Mouse (Mus musculus): Measurements from ENCODE around the gene Serping1.
"Not testable (repeated sequence)": the region's sequence is repeated elsewhere in the genome, so short reads cannot be mapped to it uniquely, and the experiment has no call there.

Serping1 gene

GRCm38 (mm10) chr2:84737451-84737925, 37.8 kb downstream of the Serping1 start:
- no peak for DNase-seq

- no peak for DNase-seq
These were observed 38.7 kb downstream of the Serping1 start for GRCm38 (mm10) chr2:84736312-84737161.

DNA sequence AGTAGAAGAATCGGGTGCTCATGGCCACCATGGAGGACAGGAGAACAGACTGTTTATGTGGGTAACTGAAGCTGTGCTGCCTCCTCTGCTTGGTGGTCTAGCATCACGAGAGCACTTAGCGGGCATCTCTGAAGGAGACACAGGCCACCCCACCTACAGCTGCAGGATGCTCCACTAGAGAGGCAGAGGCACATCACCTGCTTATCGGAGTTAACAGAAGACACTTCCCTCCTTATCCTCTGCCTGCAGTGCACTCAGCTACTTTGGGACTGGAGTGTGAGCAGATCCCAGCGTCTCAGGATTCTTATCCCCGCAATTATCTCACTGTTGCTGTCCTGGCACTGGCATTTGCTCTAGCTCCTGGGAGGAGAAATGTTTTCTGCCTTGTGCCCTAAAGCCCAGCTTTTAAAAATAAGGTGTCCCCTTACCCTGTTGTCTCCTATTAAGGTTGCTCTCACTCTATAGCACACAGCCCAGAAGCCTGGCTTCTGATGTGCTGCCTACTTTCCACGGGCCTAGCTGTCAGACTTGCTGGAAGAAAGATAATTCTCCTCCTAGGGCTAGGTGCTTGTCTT, 39.8 kb downstream of the Serping1 start:
- DNase-seq: no peak

GRCm38 (mm10) chr2:84734919-84735318, 40.3 kb downstream of the Serping1 start:
- DNase-seq: no peak

DNA sequence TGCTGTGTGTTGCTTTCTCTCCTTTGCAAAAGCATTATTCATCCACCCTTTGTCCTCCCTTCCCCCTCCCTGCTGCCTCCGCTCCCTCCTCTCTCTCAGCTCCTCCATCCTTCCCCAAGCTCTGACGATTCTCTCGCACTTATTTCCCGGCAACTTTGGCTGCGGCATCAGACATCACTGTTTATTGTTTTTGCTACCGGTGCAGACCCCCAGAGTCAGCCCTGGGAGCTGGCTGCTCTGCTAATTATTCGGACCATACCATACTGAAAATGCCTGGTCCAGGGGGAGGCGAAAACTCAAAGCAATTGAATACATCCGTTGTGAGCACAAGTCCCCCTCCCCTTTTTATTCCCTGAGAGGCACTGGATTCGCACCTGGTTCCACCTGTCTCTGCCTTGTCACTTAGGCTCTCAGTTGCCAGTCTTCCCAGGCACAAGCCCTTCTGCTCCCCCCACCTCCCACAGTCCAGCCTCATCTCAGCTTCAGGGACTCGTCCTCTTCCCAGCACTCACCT, 40.8 kb downstream of the Serping1 start:
- no peak for DNase-seq

DNA sequence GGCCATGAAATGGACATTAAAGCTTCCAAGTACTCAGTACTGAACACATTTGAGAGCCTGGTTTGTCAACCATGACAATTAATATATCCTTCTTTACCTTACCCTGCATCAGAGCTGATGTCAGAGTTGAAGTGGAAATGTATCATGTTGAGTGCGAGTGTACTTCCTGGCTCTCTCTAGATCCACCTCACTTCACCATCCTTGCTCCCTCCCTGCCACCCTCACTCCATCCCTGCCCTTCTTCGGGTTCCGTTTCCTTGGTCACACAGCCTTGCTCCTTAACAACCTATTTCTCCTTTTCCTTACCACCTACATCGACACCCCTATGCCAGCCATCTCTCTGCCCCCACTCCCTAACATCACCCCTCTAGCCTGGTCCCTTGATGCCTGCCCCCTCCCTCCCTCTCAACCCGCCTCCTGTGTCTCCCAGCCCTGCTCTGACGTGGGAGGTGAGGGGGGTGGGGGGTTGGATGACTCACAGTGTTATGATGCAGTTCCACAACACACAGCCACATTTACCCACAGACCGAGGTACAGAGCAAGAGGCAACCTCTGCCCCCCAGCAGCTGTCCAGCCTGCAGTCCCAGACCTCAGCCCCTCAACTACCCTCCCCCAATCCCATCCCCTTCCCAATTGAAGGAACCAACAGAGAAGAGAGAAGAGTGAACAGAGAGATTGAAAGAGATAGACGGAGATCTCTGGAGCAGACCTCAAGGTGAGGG, 41.5 kb downstream of the Serping1 start, which contains the start of gene Ypel4:
Ypel4 (plus strand) TSS at position 480 of the 722 bp plus-strand sequence.
- DNase-seq: no peak

DNA sequence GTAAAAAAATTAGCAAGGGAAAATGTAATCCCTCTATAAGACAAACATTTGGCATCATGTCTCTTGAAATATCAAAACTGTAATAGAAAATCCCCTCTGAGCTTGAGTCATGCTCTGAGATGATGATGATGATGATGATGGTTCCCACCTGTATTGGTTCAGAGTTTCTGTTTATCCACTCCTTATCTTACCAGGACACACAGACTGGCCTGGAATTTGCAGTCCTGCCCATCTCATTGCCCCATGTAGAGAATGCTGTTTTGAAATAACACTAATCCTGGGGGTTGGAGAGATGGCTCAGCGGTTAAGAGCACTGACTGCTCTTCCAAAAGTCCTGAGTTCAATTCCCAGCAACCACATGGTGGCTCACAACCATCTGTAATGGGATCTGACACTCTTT, 42.9 kb downstream of the Serping1 start:
- no peak for DNase-seq

DNA sequence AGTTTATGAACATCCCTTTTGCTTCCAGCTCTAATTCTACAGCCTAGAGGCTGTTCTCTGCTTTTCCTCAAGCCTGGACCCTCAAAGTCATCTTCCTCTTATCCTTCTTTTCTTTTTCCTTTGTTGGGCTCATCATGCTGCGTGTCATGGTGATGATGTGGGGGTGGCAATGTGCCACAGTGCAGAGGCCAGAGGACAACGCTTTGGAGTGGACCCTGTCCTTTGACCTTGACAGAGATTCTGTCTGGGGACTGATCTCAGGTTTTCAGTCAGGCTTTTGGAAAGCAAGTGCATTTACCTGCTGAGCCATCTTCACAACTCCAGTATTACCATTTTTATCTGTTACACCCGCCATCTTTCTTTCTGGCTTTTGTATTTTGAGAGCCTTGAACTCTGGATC, 44.0 kb downstream of the Serping1 start:
- DNase-seq: peak in 1 of 2 experiments; percentile 43

- not testable (repeated sequence) for DNase-seq
These were observed 47.1 kb downstream of the Serping1 start for GRCm38 (mm10) chr2:84728191-84728590.

DNA sequence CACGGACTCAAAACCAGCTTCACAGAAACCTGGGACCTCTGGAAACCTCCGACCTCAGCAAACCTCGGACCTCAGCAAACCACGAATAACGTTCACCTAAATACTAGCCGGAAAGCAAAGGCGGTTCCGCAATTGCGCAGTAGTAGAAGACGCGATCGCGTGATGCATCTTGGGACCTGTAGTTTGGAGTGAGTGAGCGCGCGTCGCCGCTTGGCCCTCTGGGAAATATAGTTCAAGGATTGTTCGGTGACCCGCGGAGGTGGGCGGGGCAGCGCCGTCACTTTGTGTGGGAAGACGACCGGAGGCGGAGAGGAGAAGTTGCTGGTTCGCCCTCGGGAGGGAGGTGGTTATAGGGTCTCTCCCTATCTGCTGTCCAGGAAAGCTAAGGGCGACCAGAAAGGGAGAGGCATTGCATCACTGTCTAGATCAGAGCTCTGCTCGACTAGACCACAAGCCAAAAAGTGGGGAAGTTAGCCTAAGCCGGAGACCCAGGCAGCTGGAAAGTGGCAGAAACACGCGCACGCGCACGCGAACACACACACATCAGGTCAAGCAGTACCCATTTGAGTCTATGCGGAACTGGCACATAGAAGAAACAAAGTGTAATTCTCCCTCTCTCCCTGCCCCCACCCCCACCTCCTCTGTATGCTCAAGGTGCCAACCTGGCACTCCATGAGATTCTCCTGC, 47.9 kb downstream of the Serping1 start, which contains the start of gene Clp1:
Clp1 (minus strand) TSS at position 179 of the 687 bp plus-strand sequence.
- peak; percentile 97 to 98 for DNase-seq

DNA sequence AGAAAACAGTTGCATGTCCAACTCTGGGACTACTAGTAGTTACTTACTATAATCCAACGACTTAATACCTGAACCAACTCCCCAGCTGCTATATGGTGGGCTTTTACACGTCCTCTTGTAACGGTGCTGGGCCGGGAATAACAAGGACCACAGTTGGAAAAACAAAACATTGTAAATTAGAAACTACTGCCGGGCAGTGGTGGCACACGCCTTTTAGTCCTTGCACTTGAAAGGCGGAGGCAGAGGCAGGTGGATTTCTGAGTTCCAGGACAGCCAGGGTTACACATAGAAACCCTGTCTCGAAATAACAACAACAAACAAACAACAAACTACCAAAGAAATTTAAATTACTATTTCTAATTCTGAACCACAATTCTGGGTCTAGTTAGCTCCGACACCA, 48.5 kb downstream of the Serping1 start:
- DNase-seq: no peak

DNA sequence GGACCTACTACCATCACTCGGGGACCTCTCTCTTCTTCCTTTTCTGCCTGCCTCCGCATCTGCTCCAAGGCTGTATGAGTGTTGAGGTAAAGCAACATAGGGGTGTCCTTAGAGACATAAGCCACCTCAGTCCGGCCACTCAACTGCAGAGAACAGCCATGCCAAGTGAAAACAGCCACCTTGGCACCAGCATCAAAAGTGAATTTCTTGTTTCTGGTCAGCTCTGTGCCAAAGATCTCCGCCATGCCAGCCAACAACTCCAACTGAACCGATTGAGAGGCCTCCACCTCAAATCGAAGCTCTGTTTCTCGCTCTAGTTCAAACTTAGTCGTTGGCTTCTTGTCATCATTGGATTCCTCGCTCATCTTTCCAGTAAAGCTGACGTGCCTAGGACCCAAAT, 49.5 kb downstream of the Serping1 start:
- no peak for DNase-seq

DNA sequence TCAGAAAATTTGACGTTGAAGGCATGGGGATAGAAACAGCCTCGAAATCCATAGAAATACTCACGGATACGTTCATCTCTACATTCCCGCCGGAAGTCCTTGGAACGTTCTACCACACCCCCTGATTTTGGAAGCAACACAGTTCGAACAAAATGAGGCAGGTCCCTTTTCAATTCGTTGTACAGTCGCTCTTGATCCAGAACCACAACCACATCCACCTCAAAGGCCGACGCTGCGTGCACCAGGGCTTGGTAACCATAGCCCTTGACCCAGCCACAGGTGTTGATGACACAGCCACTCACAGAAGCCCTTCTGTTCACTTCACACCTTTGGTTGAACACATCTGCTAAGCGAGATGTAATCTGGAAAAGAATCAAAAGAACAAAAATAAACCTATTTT, 51.4 kb downstream of the Serping1 start:
- DNase-seq: no peak

DNA sequence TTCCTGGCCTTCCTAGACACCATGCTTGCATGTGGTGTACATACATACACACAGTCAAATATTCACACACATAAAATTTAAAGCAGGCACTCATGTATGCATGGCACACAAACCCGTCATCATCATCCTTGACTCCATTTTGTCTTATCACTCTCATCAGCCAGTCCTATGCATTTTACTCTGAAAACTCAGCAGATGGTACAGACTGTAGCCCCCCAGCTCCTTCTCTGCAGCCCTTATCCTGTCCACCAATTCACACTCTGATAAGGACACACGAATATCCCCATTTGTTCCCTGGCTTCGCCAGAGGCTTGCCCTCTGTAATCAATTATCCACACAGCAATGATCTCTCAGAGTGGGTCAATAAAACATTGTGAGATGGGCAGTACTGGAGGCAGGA, 54.1 kb downstream of the Serping1 start:
- no peak for DNase-seq

GRCm38 (mm10) chr2:84720718-84721117, 54.5 kb downstream of the Serping1 start:
- no peak for DNase-seq

GRCm38 (mm10) chr2:84717357-84717756, 57.9 kb downstream of the Serping1 start:
- no peak for DNase-seq

DNA sequence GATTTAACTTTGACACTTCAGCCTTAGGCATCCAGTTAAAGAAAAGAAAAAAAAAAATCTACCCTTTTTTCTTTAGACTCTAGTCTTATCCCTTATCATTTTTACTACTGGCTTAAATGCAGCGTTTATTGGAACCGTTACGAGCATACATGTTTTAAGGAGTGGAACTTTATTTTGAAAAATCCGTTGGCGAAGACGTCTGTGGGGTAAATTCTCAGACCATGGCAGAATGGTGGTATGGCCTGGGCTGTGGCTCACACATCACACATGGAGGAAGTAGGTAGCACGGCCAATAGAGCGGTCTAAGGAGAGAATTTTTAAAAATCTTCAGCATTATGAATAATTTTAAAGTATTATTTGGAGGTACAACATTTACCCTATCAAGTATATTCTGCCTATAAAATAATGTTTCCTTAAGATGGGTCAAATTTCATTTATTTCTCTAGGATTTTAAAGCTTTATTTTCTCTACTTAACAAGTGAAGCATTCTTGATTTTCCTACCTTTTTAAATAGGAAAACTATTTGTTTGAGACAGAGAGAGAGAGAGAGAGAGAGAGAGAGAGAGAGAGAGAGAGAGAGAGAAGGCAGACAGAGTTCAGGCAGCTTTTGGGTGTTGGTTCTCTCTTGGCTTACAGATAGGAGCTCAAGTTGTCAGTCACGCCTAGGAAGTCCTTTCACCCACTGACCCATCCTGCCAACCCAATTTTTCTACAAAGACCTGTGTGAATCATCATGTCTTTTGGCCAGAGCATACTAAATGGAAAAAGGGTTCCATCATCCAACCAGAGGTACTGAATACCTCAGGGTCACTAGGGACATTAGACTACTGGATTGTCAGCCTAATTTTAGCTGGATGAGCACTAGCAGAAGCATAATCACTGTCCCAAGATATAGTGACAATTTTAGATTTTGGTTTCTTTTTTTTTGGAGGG, 58.6 kb downstream of the Serping1 start:
- no peak for DNase-seq

GRCm38 (mm10) chr2:84715562-84716361, 59.5 kb downstream of the Serping1 start:
- peak; percentile 67 to 96 for DNase-seq
